Mouse (Mus musculus) spleen, adult 12 weeks (tissue): ENCODE measurements at regions not wholly inside any gene's neighbourhood (a gene's known extent, or its start where the extent isn't known, plus 50 kb on each side); places are given as distances from the start of the nearest gene placed in this dataset.
A peak's percentile ranks its signal among the peaks of the same experiment; 100 is the strongest.

Experiments
- DNase-seq: peaks from one replicate; pipeline ENCODE4 v3.0.0; 2022; ENCODE audit warnings: low spot score

GRCm38 (mm10) chr3:52758561-52758960 lies 258.5 kb downstream of the Cog6 start:
- no peak for DNase-seq

GRCm38 (mm10) chr3:52756816-52757215 lies 260.2 kb downstream of the Cog6 start:
- DNase-seq: no peak

DNA sequence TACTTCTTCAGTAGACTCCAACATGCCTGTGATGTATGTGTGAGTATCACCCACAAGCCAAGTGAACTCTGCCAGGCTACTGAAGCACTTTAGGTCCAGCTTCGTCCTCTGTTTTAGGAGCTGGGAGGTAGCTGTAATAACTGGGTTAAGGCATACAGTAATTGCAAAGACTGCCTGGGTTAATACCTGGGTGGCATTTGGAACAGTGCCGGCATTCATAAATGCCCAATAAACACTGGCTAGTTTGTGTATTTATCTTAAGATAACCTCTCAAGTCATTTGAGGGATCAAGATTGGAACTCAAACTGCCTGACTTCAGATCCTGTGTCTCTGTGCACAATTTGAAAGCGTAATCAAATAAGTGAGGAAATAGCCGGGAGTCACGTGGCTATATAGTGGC lies 261.0 kb downstream of the Cog6 start:
- no peak for DNase-seq

DNA sequence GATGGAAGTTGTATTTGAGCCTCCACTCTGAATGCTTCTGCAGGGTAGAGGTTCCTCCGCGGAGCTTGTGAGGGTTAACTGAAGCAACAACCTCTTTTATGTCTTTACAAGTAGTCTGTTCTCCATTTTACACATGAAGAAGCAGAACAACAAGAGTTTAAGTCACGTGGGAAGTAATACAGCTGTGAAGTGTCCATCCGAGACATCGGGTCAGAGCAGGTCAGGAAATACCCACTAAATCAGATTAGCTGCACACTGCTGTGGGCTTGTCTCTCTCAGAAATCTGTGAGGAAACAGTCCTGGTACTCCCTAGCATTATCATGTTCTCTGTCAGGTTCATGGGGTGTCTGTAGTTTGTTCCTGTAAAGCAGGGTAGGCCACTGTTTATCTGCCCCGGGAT lies 262.1 kb downstream of the Cog6 start:
- peak; percentile 8 for DNase-seq

GRCm38 (mm10) chr3:52754401-52754800 lies 262.6 kb downstream of the Cog6 start:
- no peak for DNase-seq

- no peak for DNase-seq
Observed at GRCm38 (mm10) chr3:52746917-52747316, 270.1 kb downstream of the Cog6 start.

DNA sequence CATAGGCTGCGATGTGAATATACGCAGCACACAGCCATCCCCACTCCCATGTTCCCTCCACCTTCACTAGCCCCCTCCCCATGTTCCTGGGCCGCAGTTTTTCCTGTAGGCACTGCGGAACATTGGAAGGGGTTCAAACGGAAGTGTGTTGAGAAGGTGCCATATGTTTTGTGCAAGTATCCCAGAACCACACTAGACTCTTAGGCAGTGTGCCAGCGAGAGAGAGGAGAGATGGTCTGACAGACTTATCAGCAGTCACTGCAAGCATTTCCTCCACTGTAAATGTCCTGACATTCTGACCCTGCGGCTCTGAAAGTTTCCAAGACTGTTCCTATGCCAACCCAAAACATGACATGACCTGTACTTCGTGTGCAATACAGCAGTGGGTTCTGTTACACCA lies 272.7 kb downstream of the Cog6 start:
- no peak for DNase-seq

GRCm38 (mm10) chr3:52740466-52741026 lies 276.5 kb downstream of the Cog6 start:
- no peak for DNase-seq

DNA sequence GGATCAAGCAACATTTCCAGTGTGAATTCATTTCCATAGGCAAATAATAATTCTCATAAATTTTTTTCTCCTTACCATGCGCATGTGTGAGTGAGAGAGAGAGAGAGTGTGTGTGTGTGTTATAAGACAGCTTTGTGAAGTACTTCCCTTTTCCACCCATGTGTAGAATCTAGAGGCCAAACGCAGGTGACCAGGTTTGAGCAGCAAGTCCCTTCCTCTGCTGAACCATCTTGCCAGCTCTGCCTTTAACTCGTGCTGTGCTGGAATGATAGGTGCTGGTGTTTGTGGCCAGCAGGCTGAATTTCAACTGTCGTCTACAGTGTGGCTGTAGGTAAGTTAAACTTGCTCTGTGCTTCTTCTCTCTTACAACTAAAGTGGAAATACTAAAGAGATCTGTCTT lies 277.5 kb downstream of the Cog6 start:
- no peak for DNase-seq

DNA sequence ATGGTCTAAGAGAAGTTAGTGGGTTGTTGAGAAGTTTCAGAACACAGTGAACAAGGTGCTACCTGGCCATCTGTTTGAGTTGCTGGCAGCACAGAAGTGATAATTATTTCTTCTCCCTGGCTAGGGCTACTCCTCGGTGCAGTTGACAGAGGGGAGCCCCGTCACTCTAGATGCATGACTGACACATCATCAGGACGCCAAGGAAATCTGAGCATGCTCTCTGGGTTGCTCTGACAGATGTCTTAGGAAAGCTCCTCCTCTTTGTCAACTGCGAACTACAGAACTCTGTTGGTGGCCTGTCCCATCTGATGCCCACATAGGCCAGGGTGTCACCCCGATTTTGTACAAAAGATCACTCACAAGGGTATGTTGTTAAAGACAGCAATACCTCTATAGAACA lies 278.7 kb downstream of the Cog6 start:
- no peak for DNase-seq

- DNase-seq: no peak
Observed at GRCm38 (mm10) chr3:52735939-52736338, 281.1 kb downstream of the Cog6 start.

GRCm38 (mm10) chr3:52731941-52732340 lies 285.1 kb downstream of the Cog6 start:
- DNase-seq: no peak

DNA sequence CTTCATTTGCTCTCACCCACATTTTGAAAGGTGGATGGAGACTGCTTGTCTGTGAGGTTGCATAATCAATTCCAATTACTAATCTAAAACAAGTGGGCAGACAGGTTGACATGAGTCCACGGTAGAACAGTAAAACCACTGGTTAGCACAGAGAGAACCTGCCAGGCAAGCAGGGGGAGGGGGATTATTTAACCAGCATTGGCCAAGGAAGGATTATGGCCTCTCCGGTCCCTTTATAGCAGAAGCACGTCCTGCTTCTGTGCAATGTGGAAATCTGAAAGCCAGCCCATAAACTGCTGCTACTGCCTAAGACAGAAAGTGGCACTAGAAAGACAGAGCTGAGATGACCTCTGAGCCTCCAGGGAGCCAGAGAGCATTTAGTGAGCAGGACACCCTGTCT lies 285.5 kb downstream of the Cog6 start:
- no peak for DNase-seq

DNA sequence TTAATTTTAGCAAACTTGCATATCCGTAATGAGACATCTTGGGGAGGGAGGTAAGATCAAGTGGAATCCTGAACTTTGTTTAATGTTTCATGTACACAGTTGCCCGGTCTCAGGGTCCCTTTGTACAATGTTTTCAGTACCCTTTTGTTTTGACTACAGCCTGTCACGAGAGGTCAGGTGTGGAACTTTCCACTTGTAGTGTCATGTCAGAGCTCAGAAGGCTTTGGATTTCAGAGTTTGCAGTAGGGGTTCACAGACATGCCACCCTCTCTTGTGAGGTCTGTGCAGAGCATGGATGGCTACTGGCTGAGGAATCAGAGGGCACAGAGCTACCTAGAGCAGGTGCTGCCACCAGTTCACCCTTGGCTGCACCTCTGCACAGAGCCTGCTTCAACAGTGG lies 287.3 kb downstream of the Cog6 start:
- DNase-seq: no peak

DNA sequence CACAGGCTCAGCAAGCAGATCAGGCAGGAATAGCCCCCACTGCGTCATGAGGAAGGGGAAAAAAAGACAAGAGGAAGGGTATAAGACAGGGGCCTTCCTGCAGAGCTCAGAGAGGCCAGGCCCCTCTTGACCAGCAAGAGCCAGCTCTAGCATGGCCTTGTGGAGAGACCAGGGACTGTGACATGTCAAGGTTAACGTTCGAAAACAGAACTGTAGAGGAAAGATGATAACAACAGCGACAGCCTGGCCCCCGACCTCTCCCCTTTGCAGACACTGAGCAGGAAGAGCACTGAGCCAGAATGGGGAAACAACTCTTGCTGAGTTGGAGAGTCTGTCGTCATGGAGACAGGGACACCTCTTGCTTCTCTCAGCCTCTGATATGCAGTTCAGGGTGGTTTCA lies 288.2 kb downstream of the Cog6 start:
- DNase-seq: no peak

- DNase-seq: no peak
Observed at GRCm38 (mm10) chr3:52728426-52728825, 288.6 kb downstream of the Cog6 start.

GRCm38 (mm10) chr3:52724354-52724753 lies 292.7 kb downstream of the Cog6 start:
- no peak for DNase-seq

DNA sequence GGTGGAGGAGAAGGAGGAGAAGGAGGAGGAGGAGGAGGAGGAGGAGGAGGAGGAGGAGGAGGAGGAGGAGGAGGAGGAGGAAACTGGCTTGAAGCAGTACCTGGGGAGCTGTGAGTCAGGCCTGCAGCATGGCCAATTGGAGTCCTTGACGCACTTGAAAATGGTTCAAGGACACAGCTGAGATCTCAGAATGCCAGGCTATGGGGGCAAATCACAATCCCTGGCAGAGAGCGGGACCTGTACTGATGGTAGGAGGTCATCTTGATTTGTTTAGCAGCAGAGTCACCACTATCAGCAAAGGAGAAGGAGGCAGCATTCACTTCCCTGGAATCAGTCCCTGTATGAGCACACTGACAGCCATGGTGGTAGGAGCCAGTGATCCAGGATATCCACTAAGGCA lies 294.1 kb downstream of the Cog6 start:
- DNase-seq: no peak

GRCm38 (mm10) chr3:52719181-52719580 lies 297.9 kb downstream of the Cog6 start:
- DNase-seq: no peak

- no peak for DNase-seq
Observed at GRCm38 (mm10) chr3:52717324-52717723, 299.7 kb downstream of the Cog6 start.

- no peak for DNase-seq
Observed at GRCm38 (mm10) chr3:52712151-52712550, 304.9 kb downstream of the Cog6 start.

GRCm38 (mm10) chr3:52711133-52711532 lies 305.9 kb downstream of the Cog6 start:
- no peak for DNase-seq

- no peak for DNase-seq
Observed at GRCm38 (mm10) chr3:52708746-52709145, 308.3 kb downstream of the Cog6 start.

DNA sequence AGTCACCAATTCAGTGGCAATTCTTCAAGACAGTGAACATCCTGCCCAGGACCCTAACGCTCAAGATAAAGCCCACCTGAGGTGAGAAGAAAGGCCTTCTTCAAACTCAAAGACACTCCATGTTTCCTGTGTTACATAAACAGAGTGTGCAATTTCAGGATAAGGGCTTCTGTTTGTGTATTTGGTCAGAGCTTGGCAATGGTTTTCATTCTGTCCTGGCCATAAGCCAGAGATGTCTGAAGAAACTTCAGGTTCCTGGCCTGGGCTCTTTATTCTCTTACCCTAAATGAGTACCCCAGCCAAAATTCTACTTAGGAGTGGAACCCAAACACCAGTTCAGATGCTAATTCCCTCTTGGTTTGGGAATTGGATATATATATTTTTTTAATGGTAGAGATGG lies 308.7 kb downstream of the Cog6 start:
- DNase-seq: no peak

DNA sequence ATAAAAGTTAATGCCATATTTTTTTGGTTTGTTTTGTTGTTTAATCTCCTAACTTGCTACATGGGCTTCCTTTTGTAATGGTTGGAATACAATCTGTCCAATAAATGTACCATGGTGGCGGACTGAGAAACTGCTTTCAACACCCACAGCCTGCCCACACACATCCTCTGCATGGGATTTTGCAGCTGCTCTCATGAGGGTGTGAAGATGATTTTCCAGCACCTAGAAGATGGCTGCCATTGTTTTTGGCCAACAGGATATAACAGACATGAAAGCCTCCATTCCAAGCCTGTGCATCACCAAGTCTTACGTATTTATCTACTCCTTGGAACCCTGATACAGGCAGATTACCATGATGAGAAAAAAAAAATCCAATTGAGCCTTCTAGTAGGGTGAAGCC lies 310.4 kb downstream of the Cog6 start:
- no peak for DNase-seq
